Mouse (Mus musculus) v-Abl transformed pro-B cells (cell line): ENCODE data around the gene Dock9.
"Not testable (repeated sequence)": the region's sequence is repeated elsewhere in the genome, so short reads cannot be mapped to it uniquely, and the experiment has no call there.

Experiments
- in situ Hi-C, 2 experiments: fragments of 400-800 bp; cut with MboI; formaldehyde crosslinking; loops; one replicate each; pipeline ENCODE4 v1.15.1; 2025; ENCODE audit not compliant: unreplicated experiment in 2 of 2

Dock9 gene

DNA sequence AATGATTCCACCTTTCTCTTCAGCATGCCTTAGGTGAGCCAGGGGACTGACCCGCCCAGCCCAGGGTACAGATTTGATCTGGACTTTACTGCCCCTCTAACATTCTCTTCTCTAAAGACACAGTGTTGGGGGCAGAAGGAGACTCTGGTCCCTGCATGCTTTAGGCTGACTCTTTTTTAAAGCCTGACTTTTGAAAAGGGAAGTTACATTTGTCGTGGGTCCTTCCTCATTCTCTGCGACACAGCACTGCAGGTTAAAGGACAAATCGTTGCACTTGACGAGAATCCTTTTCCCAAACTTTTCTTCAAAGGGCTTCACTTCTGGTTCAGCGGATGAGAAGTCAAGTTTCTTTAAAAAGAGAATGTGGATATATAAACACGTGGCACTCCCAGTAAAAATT is 156.4 kb downstream of the Dock9 start:
- in situ Hi-C loops, result no loop called here

DNA sequence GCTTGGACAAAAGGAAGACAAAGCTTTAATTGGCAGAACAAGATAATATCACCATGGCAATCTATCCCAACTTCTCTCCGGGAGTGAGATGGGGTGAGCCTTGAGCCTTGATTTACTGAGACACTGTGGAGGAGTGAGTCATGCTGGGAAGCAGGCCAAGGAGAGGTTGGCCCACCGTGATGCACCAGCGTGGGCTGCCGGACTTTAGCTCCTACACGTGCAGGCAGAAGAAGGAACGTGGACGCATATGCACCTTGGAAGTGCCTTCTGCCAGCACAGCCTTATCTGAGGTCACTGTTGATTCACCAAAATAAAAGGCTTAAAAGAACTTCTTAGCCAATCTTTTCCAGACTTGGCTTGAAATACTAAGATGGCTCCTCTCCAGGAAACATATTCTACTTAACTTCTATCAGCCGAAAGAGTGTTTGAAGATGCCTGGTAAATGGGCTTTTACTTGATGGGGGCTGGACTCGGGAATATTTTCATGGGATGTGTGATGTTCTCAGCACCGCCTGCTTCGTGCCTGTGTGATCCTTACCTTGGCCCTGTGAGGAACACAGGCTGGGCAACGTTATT is 160.6 kb downstream of the Dock9 start:
- in situ Hi-C loops, result no loop called here

GRCm38 (mm10) chr14:121634736-121635430 is 162.8 kb downstream of the Dock9 start:
- in situ Hi-C loops, result no loop called here

DNA sequence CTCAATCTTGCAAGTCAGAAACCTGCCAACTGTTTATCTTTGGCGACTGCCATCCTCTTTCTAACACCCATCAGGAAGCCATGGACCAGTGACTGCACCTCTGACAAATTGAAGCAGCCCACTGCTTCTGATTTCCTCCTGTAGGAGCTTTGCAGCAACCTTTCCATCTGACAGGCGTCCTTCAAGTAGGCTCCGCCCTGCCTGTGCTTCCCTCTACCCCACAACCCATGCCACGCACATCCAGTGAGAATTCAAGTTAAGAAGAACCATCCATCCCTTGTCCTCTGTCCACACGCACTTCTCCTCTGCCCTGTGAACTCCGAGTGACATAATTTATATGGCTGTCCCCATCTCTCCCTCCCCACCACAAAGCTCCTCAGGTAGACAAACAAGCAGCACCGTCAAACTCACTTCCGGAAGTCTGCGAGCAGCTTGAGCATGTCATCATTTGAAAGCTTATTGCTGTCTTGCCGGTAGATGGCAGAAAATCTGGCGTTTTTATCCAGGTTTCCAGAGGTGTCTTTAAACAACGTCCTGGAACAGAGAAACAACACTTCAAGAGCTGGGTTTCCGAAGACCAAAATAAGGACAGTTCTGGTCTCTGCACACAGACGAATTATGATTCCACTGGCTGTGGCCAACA is 163.4 kb downstream of the Dock9 start:
- in situ Hi-C loops, result no loop called here

- in situ Hi-C loops, result no loop called here
Measured at GRCm38 (mm10) chr14:121631934-121632333, 165.7 kb downstream of the Dock9 start.

DNA sequence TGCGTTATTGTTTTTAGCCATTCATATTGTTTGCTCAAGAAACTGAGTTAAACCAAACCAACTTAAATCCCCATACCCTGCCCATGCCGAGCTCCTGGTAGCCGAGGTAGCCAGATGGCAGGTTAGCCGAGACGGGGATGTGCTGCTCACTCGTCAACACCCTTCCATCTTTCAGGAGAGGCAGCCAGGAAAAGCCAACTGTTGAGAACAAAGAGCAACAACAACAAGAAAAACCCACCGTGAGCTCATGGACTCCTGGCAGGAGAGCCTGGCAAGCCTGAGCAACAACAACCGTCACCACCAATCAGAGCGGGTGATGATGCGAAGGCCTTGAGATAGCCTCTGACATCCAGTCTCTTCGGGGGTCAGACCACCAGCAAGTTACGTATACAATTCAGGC is 170.9 kb downstream of the Dock9 start:
- in situ Hi-C loops, result no loop called here

DNA sequence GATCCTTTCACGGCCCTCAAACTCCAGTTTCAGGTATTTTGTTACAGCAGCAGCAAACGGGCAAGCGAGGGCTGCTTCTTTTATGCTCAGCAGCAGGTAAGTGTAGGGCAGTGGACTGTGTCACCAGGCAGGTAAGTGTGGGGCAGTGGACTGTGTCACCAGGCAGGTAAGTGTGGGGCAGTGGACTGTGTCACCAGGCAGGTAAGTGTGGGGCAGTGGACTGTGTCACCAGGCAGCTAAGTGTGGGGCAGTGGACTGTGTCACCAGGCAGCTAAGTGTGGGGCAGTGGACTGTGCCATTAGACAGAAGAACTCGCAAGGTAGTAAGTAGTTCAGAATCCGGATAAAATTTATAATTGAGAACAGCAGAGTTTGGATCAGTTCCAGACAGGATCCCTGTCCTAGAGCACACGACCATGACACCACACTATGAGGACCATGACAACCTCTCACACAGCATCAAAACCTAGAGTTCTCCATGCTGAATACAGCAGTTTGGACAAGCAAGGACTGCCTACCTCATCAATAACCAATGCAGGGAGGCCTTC is 173.6 kb downstream of the Dock9 start:
- in situ Hi-C loops, result not testable (repeated sequence)

DNA sequence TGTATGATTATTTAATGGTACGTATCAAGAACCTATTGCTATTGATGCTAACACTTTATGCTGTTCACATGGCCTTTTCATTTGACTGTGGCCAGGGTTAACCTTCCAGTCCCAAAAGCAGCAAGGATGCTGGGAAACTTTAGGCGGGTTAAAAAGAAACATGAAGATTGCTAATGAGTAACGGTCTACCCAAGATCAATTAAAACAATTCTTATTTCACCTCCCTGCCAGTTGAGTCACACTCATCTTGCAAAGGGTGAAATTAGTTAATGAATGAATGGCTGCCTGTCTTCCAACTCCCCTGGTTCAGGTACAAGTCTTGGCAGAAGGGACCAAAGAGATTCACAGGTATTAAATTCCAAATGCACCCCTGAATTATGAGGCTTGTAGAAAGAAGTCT is 175.8 kb downstream of the Dock9 start:
- in situ Hi-C loops, result no loop called here

DNA sequence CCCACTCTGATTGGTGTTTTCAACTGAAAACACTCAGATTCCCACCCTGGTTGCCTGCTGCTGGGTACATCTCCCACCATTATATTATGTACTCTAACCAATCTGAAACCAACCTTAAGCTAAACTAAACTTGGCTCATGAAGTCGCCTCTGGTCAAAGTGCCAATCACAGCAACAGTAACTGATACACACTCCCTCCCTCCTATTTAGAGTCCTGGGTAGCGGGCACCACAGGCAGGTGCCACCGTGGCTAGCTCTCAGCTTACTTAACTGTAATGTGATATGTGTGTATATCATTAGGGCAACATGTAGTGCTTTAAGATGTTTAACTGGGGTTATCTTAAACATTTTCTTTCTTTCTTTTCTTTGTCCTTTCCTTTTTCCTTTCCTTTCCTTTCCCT is 177.1 kb downstream of the Dock9 start:
- in situ Hi-C loops, result no loop called here

GRCm38 (mm10) chr14:121620157-121620556 is 177.5 kb downstream of the Dock9 start:
- in situ Hi-C loops, result no loop called here

DNA sequence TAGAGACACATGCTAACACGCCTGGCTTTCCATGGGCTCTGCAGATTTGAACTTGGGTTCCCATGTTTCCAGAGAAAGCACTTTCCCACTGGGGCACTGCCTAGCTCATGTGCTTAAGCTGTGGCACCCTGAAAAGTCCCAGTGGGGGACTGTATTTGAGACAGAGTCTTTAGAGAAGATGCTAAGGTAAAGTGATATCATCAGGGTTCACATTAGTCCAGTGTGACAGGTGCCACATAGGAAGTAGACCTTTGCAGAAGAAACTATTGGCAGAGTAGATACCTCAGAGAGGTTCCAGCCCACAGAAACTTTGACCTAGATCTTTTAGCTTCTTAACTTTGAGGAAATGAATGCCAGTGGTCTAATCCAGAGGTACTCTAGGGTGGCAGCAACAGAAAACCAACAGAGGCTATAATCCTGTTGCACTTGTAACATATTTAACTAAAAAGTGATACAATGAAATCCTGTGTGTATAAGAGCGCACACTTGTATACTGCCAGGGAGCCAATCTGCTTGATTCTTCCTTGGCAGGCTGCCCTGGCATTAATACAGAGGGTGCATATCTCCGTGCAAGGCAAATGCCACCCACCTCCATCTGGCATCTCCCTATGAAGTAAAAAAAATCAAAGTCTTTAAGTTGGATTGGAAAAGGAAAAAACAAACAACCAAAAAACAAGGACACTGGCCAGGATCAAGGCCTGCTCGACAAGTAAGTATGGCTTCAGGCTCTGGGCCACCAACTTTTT is 179.8 kb downstream of the Dock9 start:
- in situ Hi-C loops, result no loop called here

- in situ Hi-C loops, result no loop called here
Measured at GRCm38 (mm10) chr14:121615431-121615830, 182.2 kb downstream of the Dock9 start.

DNA sequence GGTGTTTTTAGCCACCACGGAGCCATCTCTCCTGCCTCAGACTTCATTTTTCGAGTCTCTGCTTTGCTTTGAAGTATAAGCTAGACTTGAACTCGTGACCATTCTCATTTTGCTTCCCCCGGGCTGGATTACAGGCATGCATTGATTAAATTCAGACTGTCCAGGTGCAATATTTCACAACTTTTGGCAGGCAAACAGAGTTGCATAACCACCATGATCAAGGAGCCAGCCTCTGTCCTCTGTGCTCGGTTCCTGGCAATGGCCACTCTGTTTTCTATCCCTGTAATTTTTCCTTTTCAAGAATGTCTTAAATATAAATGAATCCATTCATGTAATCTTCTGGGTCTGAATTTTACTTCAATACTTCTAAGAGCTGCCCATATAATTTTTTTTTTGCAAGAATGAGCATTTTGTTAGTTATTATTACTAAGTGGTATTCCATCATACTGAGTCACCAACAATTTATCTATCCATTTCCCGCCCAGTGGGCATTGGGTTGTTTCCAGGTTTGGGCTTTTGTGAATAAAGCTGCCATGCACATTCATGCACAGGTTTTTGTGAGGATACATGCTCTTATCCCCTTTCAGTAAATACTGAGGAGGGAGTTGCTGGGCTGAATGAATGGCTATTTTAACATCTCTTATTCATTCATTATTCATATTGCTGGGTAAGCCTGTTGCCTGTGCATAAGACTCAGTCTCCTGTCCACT is 183.0 kb downstream of the Dock9 start:
- in situ Hi-C loops, result no loop called here

- in situ Hi-C loops, result no loop called here
Measured at GRCm38 (mm10) chr14:121613490-121613889, 184.1 kb downstream of the Dock9 start.

- in situ Hi-C loops, result no loop called here
Measured at GRCm38 (mm10) chr14:121612926-121613325, 184.7 kb downstream of the Dock9 start.

GRCm38 (mm10) chr14:121611533-121611932 is 186.1 kb downstream of the Dock9 start:
- in situ Hi-C loops, result no loop called here

DNA sequence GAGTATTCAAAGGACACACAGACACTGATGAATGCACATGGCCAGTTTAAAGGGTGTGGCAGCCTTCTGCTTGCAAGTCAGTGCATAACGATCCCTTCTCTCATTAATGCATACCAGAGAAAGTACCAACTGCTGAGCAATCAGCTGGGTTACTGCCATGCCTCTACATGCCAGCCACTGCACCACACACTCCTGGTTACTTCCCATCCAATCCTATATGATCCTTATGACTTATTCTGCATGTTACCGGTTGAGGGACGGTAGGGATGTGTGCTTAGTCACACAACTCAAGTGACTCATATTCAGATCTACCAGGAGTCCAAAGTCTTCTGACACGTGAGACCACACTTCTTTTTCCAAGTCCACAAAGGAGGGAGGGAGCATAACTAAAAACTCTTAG is 186.5 kb downstream of the Dock9 start:
- in situ Hi-C loops, result no loop called here

DNA sequence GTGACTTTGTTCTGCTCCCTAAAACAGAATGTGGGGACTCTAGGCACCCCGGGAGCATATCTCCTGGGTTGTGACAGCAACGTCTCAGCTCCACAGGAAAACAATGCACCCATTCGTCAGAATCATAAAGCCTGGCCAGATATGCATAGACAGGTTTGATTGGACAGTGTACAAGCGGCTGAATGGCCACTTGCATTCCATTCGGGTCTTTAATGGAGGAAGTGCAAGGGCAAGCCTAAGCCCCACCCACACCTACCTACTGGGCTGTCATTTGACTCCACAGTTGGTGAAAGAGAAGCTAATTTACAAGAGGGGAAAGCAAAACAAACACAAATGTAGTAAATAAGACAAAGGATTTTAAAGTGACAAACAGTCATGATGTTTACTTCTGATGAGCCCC is 189.1 kb downstream of the Dock9 start:
- in situ Hi-C loops, result no loop called here

DNA sequence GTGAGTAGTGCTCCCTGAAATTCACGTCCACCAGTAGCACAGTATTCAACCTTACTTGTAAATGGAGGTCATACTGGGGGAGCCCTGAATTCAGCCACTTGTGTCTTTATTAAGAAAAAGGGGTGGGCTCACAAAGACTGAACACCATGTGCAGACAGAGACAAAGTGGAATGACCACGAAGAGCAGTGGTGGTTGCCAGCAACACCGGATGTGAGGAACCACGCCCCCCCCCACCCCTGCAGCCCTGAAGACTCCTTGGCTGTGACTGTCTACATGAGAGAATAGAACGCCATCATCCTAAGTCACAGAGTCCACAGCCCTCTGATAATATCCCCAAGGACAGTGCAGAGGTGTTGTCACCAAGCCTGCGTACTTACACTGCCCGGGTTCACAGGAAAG is 191.2 kb downstream of the Dock9 start:
- in situ Hi-C loops, result no loop called here

- in situ Hi-C loops, result no loop called here
Measured at GRCm38 (mm10) chr14:121605260-121605659, 192.4 kb downstream of the Dock9 start.

DNA sequence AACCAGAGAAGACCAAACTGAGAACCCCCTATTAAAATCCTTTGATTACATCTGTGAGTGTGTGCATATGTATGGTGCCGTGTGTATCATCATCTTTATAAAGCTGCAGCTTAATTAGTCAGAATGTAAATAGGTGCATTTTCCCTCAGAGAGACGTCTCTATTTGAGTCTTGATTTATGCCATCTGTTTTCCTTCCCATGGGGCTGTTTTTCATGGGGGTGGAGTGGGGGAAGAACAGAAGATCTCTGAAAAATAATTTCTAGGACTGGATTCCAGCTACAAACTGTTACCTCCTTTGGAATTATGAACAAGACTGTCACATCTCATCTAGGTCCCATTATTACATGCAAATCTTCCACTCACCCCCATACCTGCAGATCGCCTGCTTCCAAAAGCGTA is 193.1 kb downstream of the Dock9 start:
- in situ Hi-C loops, result no loop called here
